In the genomic region with DNA sequence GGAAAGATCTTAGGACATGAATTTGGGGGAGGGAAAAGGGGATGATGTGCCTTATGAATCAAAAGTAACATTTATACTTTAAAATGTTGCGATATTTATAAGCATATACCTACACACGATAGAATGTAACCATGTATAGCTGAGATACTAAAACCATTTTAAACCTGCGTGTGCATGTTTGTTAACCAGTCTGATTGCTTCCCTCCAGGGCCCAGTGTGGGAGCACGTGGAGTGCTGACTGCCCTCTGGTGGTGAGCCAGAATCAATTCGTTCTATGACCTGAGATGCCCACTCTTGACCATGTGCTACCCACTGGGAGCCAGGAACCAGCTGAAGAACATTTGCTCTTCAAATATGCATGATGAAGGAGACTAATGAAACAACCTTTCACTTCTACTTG, we compare ENCODE assay signal across 7 mouse cellular contexts. TPM values are rescaled to one million over a fixed set of nuclear protein-coding genes. Genes with fewer than 3 reads are reported as not detected.
DNase-seq lines count a peak whose midpoint lies in the region; ATAC-seq and TF ChIP-seq lines count a peak whose summit lies in the region.

No protein-coding gene starts in this region.

- no peaks in the 10 kb centered on the region for H3K9me3 ChIP-seq in ES-Bruce4 (replicated peaks; ENCODE audit: control insufficient read depth, insufficient read depth, low read length, poor library complexity, severe bottlenecking)
- no peaks in the 10 kb centered on the region for H3K9me3 ChIP-seq in heart, embryonic 12.5 days (replicated peaks)

- H3K9ac ChIP-seq in ES-Bruce4 (ENCODE audit: low read depth, poor library complexity, severe bottlenecking), result no peak overlapping the region
- H3K9ac ChIP-seq in heart, embryonic 12.5 days, result no peak overlapping the region

- no peak overlapping the region for H3K4me3 ChIP-seq in ES-Bruce4 (ENCODE audit: low read depth, low read length)
- H3K4me3 ChIP-seq in heart, embryonic 12.5 days, result no peak overlapping the region

- WGBS in heart, embryonic 12.5 days, result 31% methylated on average over 5 of the region's 5 CpGs

- TF ChIP-seq CTCF in ES-Bruce4 (IDR thresholded peaks at IDR 0.05; ENCODE audit: low read depth, low read length), result peak; percentile 86

- TF ChIP-seq EP300 in ES-Bruce4 (IDR thresholded peaks at IDR 0.05; ENCODE audit: insufficient read depth, low read depth, low read length), result no peak

- ATAC-seq in common myeloid progenitor, adult 5-6 weeks (replicated peaks; ENCODE audit: low read depth, poor library complexity, severe bottlenecking), result peak; percentile 97
- 0 out of 2 replicates have a peak, but pooled peaks have one; percentile 53 for ATAC-seq in heart, embryonic 12.5 days (ENCODE audit: insufficient number of reproducible peaks, low FRiP score)
- peak; percentile 84 for ATAC-seq in megakaryocyte, adult 5-6 weeks (ENCODE audit: poor library complexity, severe bottlenecking)

- no peak overlapping the region for H3K27ac ChIP-seq in ES-Bruce4 (ENCODE audit: insufficient read depth, low read length)
- H3K27ac ChIP-seq in heart, embryonic 12.5 days (ENCODE audit: poor library complexity, severe bottlenecking), result no peak overlapping the region

- peak; percentile 63 for DNase-seq in ZHBTc4 (ENCODE audit: low read depth, low spot score)
- peak; percentile 81 for DNase-seq in kidney, postnatal 10 days
- DNase-seq in right cerebral cortex, postnatal 4 days, result peak; percentile 49

- no peaks in the 10 kb centered on the region for H3K27me3 ChIP-seq in ES-Bruce4 (ENCODE audit: control insufficient read depth, insufficient read depth, low read length, poor library complexity, severe bottlenecking)
- no peaks in the 10 kb centered on the region for H3K27me3 ChIP-seq in heart, embryonic 12.5 days (replicated peaks)

- no peaks in the 10 kb centered on the region for H3K4me1 ChIP-seq in ES-Bruce4 (ENCODE audit: control insufficient read depth, insufficient read depth, low read length)
- H3K4me1 ChIP-seq in heart, embryonic 12.5 days (replicated peaks), result no peaks in the 10 kb centered on the region

- H3K36me3 ChIP-seq in ES-Bruce4 (ENCODE audit: control insufficient read depth, insufficient read depth, low read length, poor library complexity, severe bottlenecking), result no peaks in the 10 kb centered on the region
- H3K36me3 ChIP-seq in heart, embryonic 12.5 days, result no peaks in the 10 kb centered on the region

- TF ChIP-seq POLR2A in ES-Bruce4 (IDR thresholded peaks at IDR 0.05; ENCODE audit: insufficient read depth, low read length), result no peak

- H3K4me2 ChIP-seq in heart, embryonic 12.5 days, result no peak overlapping the region

RNA-seq across cellular contexts. Expression of a gene that starts 30.9 kb away (rescaled TPM):
- 0.20 TPM in 1 of 2 replicates, not detected in the other for polyA plus RNA-seq in ES-Bruce4 (2011; ENCODE audit: insufficient read depth, insufficient read length, low read depth, missing spikeins)
- not detected in 2 replicates for total RNA-seq in common myeloid progenitor, adult 5-6 weeks (2017)
- polyA plus RNA-seq in heart, embryonic 12.5 days (2016; fragmentation: Nextera tagmentation; extraction: Ambion mirVana), result 1.1 and 1.3 TPM in 2 replicates
- total RNA-seq in megakaryocyte, adult 5-6 weeks (2015), result not detected in 2 replicates
- not detected in 2 replicates for total RNA-seq in megakaryocyte, adult 5-6 weeks (2017)
